Mouse (Mus musculus) lung, postnatal 0 days (tissue): ENCODE results near the gene Prkaca.

Experiments used
- CTCF ChIP-seq: IDR thresholded peaks from 2 replicates; pipeline ENCODE4 v1.5.1; 2016; ENCODE audit warnings: antibody characterized with exemption, mild to moderate bottlenecking
- EP300 ChIP-seq: IDR thresholded peaks from 2 replicates; pipeline ENCODE4 v1.6.1; 2016; ENCODE audit warnings: antibody characterized with exemption, mild to moderate bottlenecking, control low read depth

- TF ChIP-seq CTCF (no peak), EP300 (no peak)
Measured at GRCm38 (mm10) chr8:84044900-84045299, 72.1 kb downstream of the Prkaca start, which contains the start of gene Rln3.
